Mouse (Mus musculus) 3134 (cell line): Measurements from ENCODE around the gene Abhd2.

Experiments
- DNase-seq: peaks from one replicate; pipeline ENCODE4 v3.0.0-alpha.2; 2011; ENCODE audit warnings: low spot score; ENCODE audit not compliant: insufficient read length; ENCODE audit errors: extremely low read depth

Abhd2 gene

DNA sequence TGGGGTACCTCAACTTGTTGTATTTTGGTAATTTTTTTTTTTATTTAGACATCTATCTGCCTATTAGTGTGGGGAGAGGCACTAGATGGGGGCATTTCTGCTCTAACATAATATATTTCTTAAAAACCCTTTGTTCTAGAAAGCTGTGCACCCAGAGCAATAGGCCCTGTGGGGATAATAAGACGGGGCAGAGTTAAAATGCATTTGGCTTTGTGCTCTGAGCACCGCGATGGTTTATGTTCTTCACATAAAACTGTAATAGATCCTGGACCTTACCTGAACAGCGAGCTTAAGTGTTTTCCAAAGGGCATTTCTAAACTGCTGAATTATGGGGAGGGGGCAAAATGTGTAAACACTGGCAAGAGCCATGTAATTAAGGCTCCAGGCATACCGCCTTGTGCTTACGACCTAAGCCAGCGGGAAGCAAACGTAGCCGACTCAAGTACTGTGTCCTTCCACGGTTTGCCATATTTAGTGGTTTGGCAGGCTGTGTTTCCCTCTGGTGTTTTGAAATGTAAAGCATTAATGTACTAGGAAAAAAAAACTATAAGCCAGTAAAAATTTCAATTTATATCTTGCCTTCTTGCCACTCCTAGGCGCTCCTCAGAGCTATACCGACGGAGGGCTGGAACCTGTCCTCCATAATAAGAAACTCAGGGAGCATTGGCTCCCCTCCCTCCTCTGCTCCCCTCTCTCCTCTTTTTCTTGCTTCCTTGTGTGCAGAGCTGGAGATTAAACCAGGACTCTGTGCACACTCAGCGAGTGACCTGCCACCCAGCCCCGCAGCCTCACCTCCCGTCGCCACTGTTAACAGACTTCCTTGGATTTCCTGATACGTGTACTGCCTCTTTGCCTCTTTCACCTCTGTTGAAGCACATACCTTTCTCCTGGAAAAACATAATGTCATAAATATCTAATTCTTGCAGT lies 141.7 kb downstream of the Abhd2 start:
- DNase-seq = no peak
